Mouse (Mus musculus): ENCODE data around the gene Exoc4.

Gene Exoc4

GRCm38 (mm10) chr6:33866901-33867580, 618.2 kb downstream of the Exoc4 start:
- DNase-seq (ENCODE audit: low read depth, low spot score): no peak

- no peak for DNase-seq (ENCODE audit: low read depth, low spot score)
Observed at GRCm38 (mm10) chr6:33869251-33869650, 620.4 kb downstream of the Exoc4 start.

GRCm38 (mm10) chr6:33870468-33871142, 621.7 kb downstream of the Exoc4 start:
- DNase-seq (ENCODE audit: low read depth, low spot score): no peak

- no peak for DNase-seq (ENCODE audit: low read depth, low spot score)
Observed at GRCm38 (mm10) chr6:33871286-33871685, 622.4 kb downstream of the Exoc4 start.

GRCm38 (mm10) chr6:33872192-33872591, 623.3 kb downstream of the Exoc4 start:
- DNase-seq (ENCODE audit: low read depth, low spot score): no peak

- DNase-seq (ENCODE audit: low read depth, low spot score): no peak
Observed at GRCm38 (mm10) chr6:33873000-33873399, 624.1 kb downstream of the Exoc4 start.

GRCm38 (mm10) chr6:33874291-33875014, 625.6 kb downstream of the Exoc4 start:
- no peak for DNase-seq (ENCODE audit: low read depth, low spot score)

GRCm38 (mm10) chr6:33884141-33884683, 635.3 kb downstream of the Exoc4 start:
- no peak for DNase-seq (ENCODE audit: low read depth, low spot score)

- no peak for DNase-seq (ENCODE audit: low read depth, low spot score)
Observed at GRCm38 (mm10) chr6:33886941-33887340, 638.1 kb downstream of the Exoc4 start.

- no peak for DNase-seq (ENCODE audit: low read depth, low spot score)
Observed at GRCm38 (mm10) chr6:33890926-33891325, 642.0 kb downstream of the Exoc4 start.

- no peak for DNase-seq (ENCODE audit: low read depth, low spot score)
Observed at GRCm38 (mm10) chr6:33892142-33892541, 643.3 kb downstream of the Exoc4 start.

GRCm38 (mm10) chr6:33899973-33900372, 651.1 kb downstream of the Exoc4 start:
- no peak for DNase-seq (ENCODE audit: low read depth, low spot score)

GRCm38 (mm10) chr6:33900615-33901014, 651.7 kb downstream of the Exoc4 start:
- no peak for DNase-seq (ENCODE audit: low read depth, low spot score)

GRCm38 (mm10) chr6:33905099-33905498, 656.2 kb downstream of the Exoc4 start:
- DNase-seq (ENCODE audit: low read depth, low spot score): no peak

GRCm38 (mm10) chr6:33910671-33911070, 661.8 kb downstream of the Exoc4 start:
- no peak for DNase-seq (ENCODE audit: low read depth, low spot score)

GRCm38 (mm10) chr6:33913072-33913471, 664.2 kb downstream of the Exoc4 start:
- DNase-seq (ENCODE audit: low read depth, low spot score): no peak

GRCm38 (mm10) chr6:33913486-33913885, 664.6 kb downstream of the Exoc4 start:
- DNase-seq (ENCODE audit: low read depth, low spot score): no peak

GRCm38 (mm10) chr6:33913964-33914363, 665.1 kb downstream of the Exoc4 start:
- no peak for DNase-seq (ENCODE audit: low read depth, low spot score)

GRCm38 (mm10) chr6:33923571-33923970, 674.7 kb downstream of the Exoc4 start:
- no peak for DNase-seq (ENCODE audit: low read depth, low spot score)

- DNase-seq (ENCODE audit: low read depth, low spot score): no peak
Observed at GRCm38 (mm10) chr6:33924888-33925287, 676.0 kb downstream of the Exoc4 start.

GRCm38 (mm10) chr6:33929342-33930086, 680.6 kb downstream of the Exoc4 start:
- DNase-seq (ENCODE audit: low read depth, low spot score): peak; percentile 45
